Mouse (Mus musculus) adipose tissue, adult 10 weeks (tissue): ENCODE measurements around the gene Olfr195. TPM values are rescaled to one million over a fixed set of nuclear protein-coding genes. Genes with fewer than 3 reads are reported as not detected.

Source experiments
- polyA plus RNA-seq: library from polyadenylated mRNA; stranded (reverse); fragments of 350-450 nt; fragmentation: Illumina TruSeq; extraction: RNeasy Lipid Tissue Mini Kit (QIAGEN cat#74804); gene quantifications from one replicate; pipeline ENCODE4 v1.2.3, GENCODE M21; 2014; ENCODE audit warnings: low read depth, low replicate concordance

The Olfr195 gene
- not detected for polyA plus RNA-seq

GRCm38 (mm10) chr16:59146746-59147145 lies at the start of gene Olfr195:
TSS of gene Olfr195 (plus strand) at chr16:59147046.

GRCm38 (mm10) chr16:59111781-59112180 lies 35.1 kb upstream of the Olfr195 start, which contains the start of gene Olfr193:
TSS of gene Olfr193 (minus strand) at chr16:59111881.

GRCm38 (mm10) chr16:59120969-59121368 lies 25.9 kb upstream of the Olfr195 start, which contains the start of gene Olfr194:
TSS of gene Olfr194 (minus strand) at chr16:59121069.

GRCm38 (mm10) chr16:59170354-59170753 lies 23.5 kb downstream of the Olfr195 start, which contains the start of gene Olfr196:
TSS of gene Olfr196 (minus strand) at chr16:59170454.

Other genes starting within 250 kb of the Olfr195 start
- not detected for gene Olfr181, start 218.3 kb upstream of the Olfr195 start, polyA plus RNA-seq
- not detected for gene Olfr180, start 217.7 kb upstream of the Olfr195 start, polyA plus RNA-seq
- not detected for gene Olfr183, start 151.7 kb upstream of the Olfr195 start, polyA plus RNA-seq
- not detected for gene Olfr186, start 116.8 kb upstream of the Olfr195 start, polyA plus RNA-seq
- gene Olfr187, start 107.3 kb upstream of the Olfr195 start, polyA plus RNA-seq = not detected
- not detected for gene Olfr190, start 69.0 kb upstream of the Olfr195 start, polyA plus RNA-seq
- not detected for gene Olfr191, start 57.2 kb upstream of the Olfr195 start, polyA plus RNA-seq
- gene Olfr193, start 35.2 kb upstream of the Olfr195 start, polyA plus RNA-seq = not detected
- gene Olfr194, start 26.0 kb upstream of the Olfr195 start, polyA plus RNA-seq = not detected
- gene Olfr196, start 23.4 kb downstream of the Olfr195 start, polyA plus RNA-seq = not detected
- not detected for gene Olfr198, start 56.5 kb downstream of the Olfr195 start, polyA plus RNA-seq
- not detected for gene Olfr199, start 72.7 kb downstream of the Olfr195 start, polyA plus RNA-seq
- not detected for gene Olfr201, start 125.6 kb downstream of the Olfr195 start, polyA plus RNA-seq
- gene Olfr202, start 139.7 kb downstream of the Olfr195 start, polyA plus RNA-seq = not detected
- gene Olfr203, start 151.8 kb downstream of the Olfr195 start, polyA plus RNA-seq = not detected
- not detected for gene Olfr204, start 171.2 kb downstream of the Olfr195 start, polyA plus RNA-seq
- not detected for gene Olfr205, start 184.1 kb downstream of the Olfr195 start, polyA plus RNA-seq
- gene Olfr206, start 202.2 kb downstream of the Olfr195 start, polyA plus RNA-seq = not detected
- not detected for gene Olfr209, start 216.9 kb downstream of the Olfr195 start, polyA plus RNA-seq